Comparison of ENCODE assay signal across 10 mouse cellular contexts in the genomic region with DNA sequence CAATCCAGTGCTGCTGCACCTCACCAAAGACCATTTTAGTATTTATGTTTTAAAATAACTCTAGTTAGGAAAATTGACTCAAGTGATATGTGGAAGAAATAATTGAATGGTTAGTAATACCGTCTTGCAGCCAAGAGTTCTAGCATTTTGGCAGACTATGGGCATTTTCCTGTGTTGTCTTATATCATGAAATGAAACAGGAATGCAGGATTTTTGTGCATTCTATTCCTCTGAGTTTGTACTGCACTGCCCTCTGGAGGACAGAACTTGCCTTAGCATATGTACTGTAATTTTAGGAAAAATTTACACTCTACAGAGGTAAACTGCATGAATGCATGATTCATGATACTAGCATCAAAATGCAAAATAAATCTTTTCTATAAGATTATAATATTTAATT.
DNase-seq lines count a peak whose midpoint lies in the region; ATAC-seq lines count a peak whose summit lies in the region.
"Had no signal": no experiment of that assay in that cellular context is flagged by ENCODE, and none has a peak within 500 bp of the region (broad histone marks: within the 10 kb centered on the region; RNA-seq: fewer than 3 reads in every experiment).

No protein-coding gene starts in this region.

- no peaks in the 10 kb centered on the region for H3K36me3 ChIP-seq in forebrain, embryonic 16.5 days (ENCODE audit: control insufficient read depth, insufficient read depth)
- H3K36me3 ChIP-seq in midbrain, embryonic 15.5 days (replicated peaks): no peaks in the 10 kb centered on the region

- 22% methylated on average over 1 of the region's 1 CpGs for WGBS in forebrain, embryonic 16.5 days
- WGBS in midbrain, embryonic 15.5 days: 34% methylated on average over 1 of the region's 1 CpGs

- DNase-seq in adrenal gland, adult 2 months: peak; percentile 23
- DNase-seq in adrenal gland, postnatal 4 days (ENCODE audit: low spot score in 2 of 2): no peak
- DNase-seq in ovary, postnatal 14 days (ENCODE audit: low spot score): peak; percentile 21
- DNase-seq in ovary, postnatal 36 days (ENCODE audit: low spot score): no peak
- peak; percentile 11 to 50 for DNase-seq in layer of hippocampus, adult 8-10 months (ENCODE audit: low spot score in 2 of 2)

- no peaks in the 10 kb centered on the region for H3K27me3 ChIP-seq in forebrain, embryonic 16.5 days (replicated peaks; ENCODE audit: control insufficient read depth, insufficient read depth, low read length)
- no peaks in the 10 kb centered on the region for H3K27me3 ChIP-seq in midbrain, embryonic 15.5 days (replicated peaks)
- H3K27me3 ChIP-seq: megakaryocyte, embryonic 14.5 days had no signal

- no peak overlapping the region for H3K27ac ChIP-seq in forebrain, embryonic 16.5 days (ENCODE audit: low read length)
- no peak overlapping the region for H3K27ac ChIP-seq in midbrain, embryonic 15.5 days

- no peak overlapping the region for H3K4me2 ChIP-seq in forebrain, embryonic 16.5 days (ENCODE audit: low read length)
- no peak overlapping the region for H3K4me2 ChIP-seq in midbrain, embryonic 15.5 days

- no peak overlapping the region for H3K9ac ChIP-seq in forebrain, embryonic 16.5 days (replicated peaks; ENCODE audit: low read depth, low read length)
- H3K9ac ChIP-seq in midbrain, embryonic 15.5 days: no peak overlapping the region

- H3K4me1 ChIP-seq in forebrain, embryonic 16.5 days (replicated peaks; ENCODE audit: control insufficient read depth, insufficient read depth, low read length): no peaks in the 10 kb centered on the region; the same call in 1 of the 2 replicates
- no peaks in the 10 kb centered on the region for H3K4me1 ChIP-seq in midbrain, embryonic 15.5 days
- H3K4me1 ChIP-seq: megakaryocyte, embryonic 14.5 days had no signal

- no peaks in the 10 kb centered on the region for H3K9me3 ChIP-seq in forebrain, embryonic 16.5 days (ENCODE audit: control insufficient read depth, low read length)
- no peaks in the 10 kb centered on the region for H3K9me3 ChIP-seq in midbrain, embryonic 15.5 days
- H3K9me3 ChIP-seq: megakaryocyte, embryonic 14.5 days had no signal

- H3K4me3 ChIP-seq in forebrain, embryonic 16.5 days (replicated peaks; ENCODE audit: low read length): no peak overlapping the region
- no peak overlapping the region for H3K4me3 ChIP-seq in midbrain, embryonic 15.5 days
- H3K4me3 ChIP-seq: erythroblast, embryonic 14.5 days; megakaryocyte, embryonic 14.5 days had no signal

- peak; percentile 79 for ATAC-seq in forebrain, embryonic 16.5 days
- peak; percentile 89 for ATAC-seq in midbrain, embryonic 15.5 days (replicated peaks)
- ATAC-seq in inflammation-experienced regulatory T-cells, adult 6 months: no peak

Comparison
In these comparisons a context has a peak if more than half of its experiments do, and no peak if none do; other contexts are left out.
1. DNase-seq: peak in adrenal gland, adult 2 months (single experiment), ovary, postnatal 14 days (single experiment) and layer of hippocampus, adult 8-10 months (2 of 2); none in adrenal gland, postnatal 4 days (0 of 2) and ovary, postnatal 36 days (single experiment).